Mouse (Mus musculus) testis, adult 2 months (tissue): Measurements from ENCODE around the gene Efcab14. TPM values are rescaled to one million over a fixed set of nuclear protein-coding genes. Genes with fewer than 3 reads are reported as not detected.

Experiments used
- H3K27ac ChIP-seq: fragments of 200-500 bp; 2 replicates; pipeline ENCODE4 v1.5.1; 2012; ENCODE audit warnings: low read depth, low read length; ENCODE audit not compliant: control insufficient read depth, insufficient read depth
- H3K27me3 ChIP-seq: fragments of 200-500 bp; 2 replicates; pipeline ENCODE4 v1.6.1; 2012; ENCODE audit warnings: mild to moderate bottlenecking, low read length, moderate library complexity; ENCODE audit not compliant: control insufficient read depth, insufficient read depth
- H3K36me3 ChIP-seq: fragments of 200-500 bp; 2 replicates; pipeline ENCODE4 v1.6.1; 2012; ENCODE audit warnings: mild to moderate bottlenecking, low read length; ENCODE audit not compliant: control insufficient read depth, insufficient read depth
- H3K4me1 ChIP-seq: fragments of 200-500 bp; 2 replicates; pipeline ENCODE4 v1.6.1; 2012; ENCODE audit warnings: low read length; ENCODE audit not compliant: control insufficient read depth, insufficient read depth
- H3K4me3 ChIP-seq: fragments of 200-500 bp; 2 replicates; pipeline ENCODE4 v1.5.1; 2012; ENCODE audit warnings: low read depth, mild to moderate bottlenecking, low read length, moderate library complexity, mixed read lengths; ENCODE audit not compliant: control insufficient read depth
- CTCF ChIP-seq: fragments of 200-500 bp; IDR thresholded peaks from 2 replicates; pipeline ENCODE4 v1.5.1; 2012; ENCODE audit warnings: low read depth, mild to moderate bottlenecking, inconsistent platforms, low read length, moderate library complexity; ENCODE audit not compliant: control insufficient read depth, insufficient read depth, insufficient replicate concordance
- POLR2A ChIP-seq: fragments of 200-500 bp; IDR thresholded peaks from 2 replicates; pipeline ENCODE4 v1.6.1; 2012; ENCODE audit warnings: low read depth, mild to moderate bottlenecking, inconsistent platforms, low read length, moderate library complexity; ENCODE audit not compliant: control insufficient read depth
- polyA plus RNA-seq: library from polyadenylated mRNA; depleted of rRNA; stranded (reverse); fragments of >200 nt; gene quantifications from 2 replicates; pipeline ENCODE4 v1.2.3, GENCODE M21; 2012

Gene Efcab14
- polyA plus RNA-seq, 1 experiment: 21.8 TPM

- no peak for TF ChIP-seq POLR2A
- TF ChIP-seq CTCF: no peak
- H3K36me3 ChIP-seq: 0 out of 2 replicates have a peak, but pooled peaks cover 1% of the 10 kb centered on the region
- no peak overlapping the region for H3K27ac ChIP-seq
- no peak overlapping the region for H3K4me3 ChIP-seq
- H3K27me3 ChIP-seq: no peaks in the 10 kb centered on the region
- H3K4me1 ChIP-seq: no peaks in the 10 kb centered on the region
Measured at GRCm38 (mm10) chr4:115790864-115791263, 53.3 kb downstream of the Efcab14 start.

DNA sequence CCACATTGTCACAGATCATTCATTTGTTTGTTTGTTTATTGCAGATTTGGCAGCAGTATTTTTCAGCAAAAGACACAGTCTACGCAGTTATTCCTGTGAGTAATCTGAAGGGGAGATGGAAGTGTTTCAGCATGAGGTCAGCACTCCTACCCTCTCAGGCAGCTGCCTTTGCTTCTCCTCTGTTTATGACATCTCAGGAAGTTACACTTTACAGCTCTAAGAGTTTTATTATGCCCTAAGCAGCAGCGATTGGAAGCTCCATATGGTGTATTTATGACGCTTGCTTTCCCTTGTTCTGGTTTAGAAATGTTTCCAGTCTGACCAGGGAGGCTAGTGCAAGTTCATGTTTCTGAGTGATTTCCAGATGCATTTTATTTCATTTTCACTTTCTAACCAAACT is 57.8 kb downstream of the Efcab14 start:
- H3K4me1 ChIP-seq: no peaks in the 10 kb centered on the region
- peaks cover 1% of the 10 kb centered on the region; the same call in 1 of the 2 replicates for H3K36me3 ChIP-seq
- TF ChIP-seq CTCF: no peak
- no peak for TF ChIP-seq POLR2A
- no peak overlapping the region for H3K4me3 ChIP-seq
- H3K27ac ChIP-seq: no peak overlapping the region
- H3K27me3 ChIP-seq: no peaks in the 10 kb centered on the region

DNA sequence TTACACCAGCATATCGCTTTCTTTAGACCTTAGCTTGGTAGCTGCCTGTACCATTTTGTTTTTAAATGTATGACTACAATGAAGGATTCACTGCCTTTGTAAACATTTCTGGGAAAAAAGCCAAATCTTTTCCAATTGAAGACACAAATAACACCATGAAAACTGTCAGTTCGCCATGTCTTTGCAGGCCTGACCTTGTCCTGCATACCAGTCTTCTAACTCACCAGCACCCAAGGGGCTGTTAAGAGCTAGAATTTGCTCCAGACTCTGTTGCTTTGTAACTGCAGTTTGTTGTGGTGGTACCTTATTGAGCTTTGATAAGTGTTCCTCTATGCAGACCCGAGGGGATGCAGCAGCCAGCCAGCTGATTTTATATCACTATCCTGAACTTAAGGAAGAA is 62.4 kb downstream of the Efcab14 start:
- Histone ChIP-seq H3K27ac (no peak overlapping the region), H3K27me3 (no peaks in the 10 kb centered on the region), H3K4me3 (no peak overlapping the region), H3K36me3 (no peaks in the 10 kb centered on the region; the same call in 1 of the 2 replicates), H3K4me1 (no peaks in the 10 kb centered on the region)
- TF ChIP-seq CTCF (no peak), POLR2A (no peak)

DNA sequence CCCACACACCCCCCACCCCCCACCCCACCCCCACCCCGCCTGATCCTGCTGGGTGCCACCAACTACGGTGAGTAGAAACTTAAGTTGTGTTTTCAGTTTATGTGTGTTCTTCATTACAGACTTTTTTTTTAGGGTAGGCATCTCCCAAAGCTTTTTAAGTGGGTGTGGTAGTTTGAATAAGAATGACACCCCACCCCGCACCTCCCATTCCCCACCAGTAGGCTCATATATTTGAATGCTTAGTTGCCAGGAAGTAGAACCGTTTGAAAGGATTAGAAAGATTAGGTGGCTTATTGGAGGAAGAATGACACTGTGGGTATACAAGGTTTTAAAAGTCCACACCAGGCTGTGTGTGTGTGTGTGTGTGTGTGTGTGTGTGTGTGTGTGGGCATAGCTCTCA is 74.8 kb downstream of the Efcab14 start:
- Histone ChIP-seq H3K4me1 (no peaks in the 10 kb centered on the region), H3K36me3 (no peaks in the 10 kb centered on the region), H3K4me3 (no peak overlapping the region), H3K27me3 (no peaks in the 10 kb centered on the region), H3K27ac (no peak overlapping the region)
- no peak for TF ChIP-seq POLR2A
- no peak for TF ChIP-seq CTCF

DNA sequence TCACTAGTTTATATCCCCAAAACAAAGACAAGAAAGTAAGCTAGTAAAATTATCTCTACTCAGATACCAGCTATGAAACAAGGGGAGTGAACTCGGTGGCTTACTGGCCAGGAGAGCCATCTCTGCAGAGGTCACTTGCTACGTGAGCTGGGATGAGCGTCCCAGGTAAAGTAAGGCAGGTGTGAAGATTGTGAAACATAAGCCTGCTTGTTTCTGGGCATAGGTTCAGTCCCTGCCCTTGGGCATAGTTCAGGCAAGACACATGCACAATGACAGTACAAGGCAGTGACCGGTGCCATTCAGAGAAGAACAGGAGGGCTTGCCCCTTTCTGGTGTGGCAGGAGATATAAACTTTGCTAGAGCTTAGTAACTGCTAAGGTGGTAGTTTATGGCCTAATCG is 78.1 kb downstream of the Efcab14 start:
- H3K27me3 ChIP-seq: no peaks in the 10 kb centered on the region
- H3K4me3 ChIP-seq: no peak overlapping the region
- no peak overlapping the region for H3K27ac ChIP-seq
- no peaks in the 10 kb centered on the region for H3K36me3 ChIP-seq
- H3K4me1 ChIP-seq: no peaks in the 10 kb centered on the region
- TF ChIP-seq POLR2A (no peak), CTCF (no peak)

DNA sequence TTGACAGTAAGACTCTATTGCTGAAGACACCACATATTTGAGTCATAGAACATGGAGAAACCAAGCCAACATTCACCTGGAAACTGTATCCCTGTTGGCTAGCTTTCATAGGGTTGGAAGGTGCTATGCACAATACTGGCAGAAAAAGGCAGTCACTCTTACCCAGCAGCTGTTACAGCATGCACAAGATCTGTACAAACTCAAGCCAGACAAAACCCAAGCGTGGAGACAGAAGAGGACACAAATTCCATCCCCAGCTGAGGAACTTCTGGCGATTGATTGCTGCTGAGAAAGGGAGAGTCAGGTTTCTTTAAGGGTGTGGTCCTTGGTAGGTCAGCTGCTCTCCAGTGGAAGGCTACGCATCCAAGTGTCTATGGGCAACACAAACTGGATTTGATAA is 82.7 kb downstream of the Efcab14 start:
- Histone ChIP-seq H3K27me3 (no peaks in the 10 kb centered on the region), H3K27ac (no peak overlapping the region), H3K36me3 (no peaks in the 10 kb centered on the region), H3K4me3 (no peak overlapping the region), H3K4me1 (no peaks in the 10 kb centered on the region)
- TF ChIP-seq CTCF: no peak
- TF ChIP-seq POLR2A: no peak

DNA sequence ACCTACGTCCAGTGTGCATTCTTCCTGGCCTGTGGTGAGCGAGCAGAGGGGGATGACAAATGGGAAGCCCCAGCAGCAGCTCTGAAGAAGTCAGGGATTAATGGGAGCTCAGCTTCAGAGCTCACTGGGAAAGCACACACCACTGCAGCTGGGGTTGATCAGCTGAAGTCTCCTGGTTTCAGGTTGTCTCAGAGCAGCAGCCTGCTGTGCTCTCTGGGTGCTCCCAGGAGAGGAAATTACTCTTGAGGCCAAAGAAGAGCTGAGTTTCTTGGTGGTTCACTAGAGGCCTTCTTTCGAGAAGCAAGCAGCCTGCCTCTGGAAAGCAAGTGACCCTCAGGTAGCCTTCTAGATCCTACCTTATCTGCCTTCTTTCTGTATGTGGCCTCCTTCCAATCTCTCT is 83.4 kb downstream of the Efcab14 start:
- Histone ChIP-seq H3K36me3 (no peaks in the 10 kb centered on the region), H3K4me1 (no peaks in the 10 kb centered on the region), H3K27me3 (no peaks in the 10 kb centered on the region), H3K4me3 (no peak overlapping the region), H3K27ac (no peak overlapping the region)
- no peak for TF ChIP-seq CTCF
- no peak for TF ChIP-seq POLR2A

- no peaks in the 10 kb centered on the region for H3K4me1 ChIP-seq
- no peaks in the 10 kb centered on the region for H3K27me3 ChIP-seq
- no peak overlapping the region for H3K27ac ChIP-seq
- no peaks in the 10 kb centered on the region for H3K36me3 ChIP-seq
- TF ChIP-seq POLR2A (no peak), CTCF (no peak)
- H3K4me3 ChIP-seq: no peak overlapping the region
Measured at GRCm38 (mm10) chr4:115821431-115821830, 83.9 kb downstream of the Efcab14 start.
